Mouse (Mus musculus): Measurements from ENCODE around the gene Lsm7. TPM values are rescaled to one million over a fixed set of nuclear protein-coding genes. Genes with fewer than 3 reads are reported as not detected.

Gene Lsm7
- total RNA-seq (2021) = 10 to 100 TPM; 20.9 to 31.6 TPM

DNA sequence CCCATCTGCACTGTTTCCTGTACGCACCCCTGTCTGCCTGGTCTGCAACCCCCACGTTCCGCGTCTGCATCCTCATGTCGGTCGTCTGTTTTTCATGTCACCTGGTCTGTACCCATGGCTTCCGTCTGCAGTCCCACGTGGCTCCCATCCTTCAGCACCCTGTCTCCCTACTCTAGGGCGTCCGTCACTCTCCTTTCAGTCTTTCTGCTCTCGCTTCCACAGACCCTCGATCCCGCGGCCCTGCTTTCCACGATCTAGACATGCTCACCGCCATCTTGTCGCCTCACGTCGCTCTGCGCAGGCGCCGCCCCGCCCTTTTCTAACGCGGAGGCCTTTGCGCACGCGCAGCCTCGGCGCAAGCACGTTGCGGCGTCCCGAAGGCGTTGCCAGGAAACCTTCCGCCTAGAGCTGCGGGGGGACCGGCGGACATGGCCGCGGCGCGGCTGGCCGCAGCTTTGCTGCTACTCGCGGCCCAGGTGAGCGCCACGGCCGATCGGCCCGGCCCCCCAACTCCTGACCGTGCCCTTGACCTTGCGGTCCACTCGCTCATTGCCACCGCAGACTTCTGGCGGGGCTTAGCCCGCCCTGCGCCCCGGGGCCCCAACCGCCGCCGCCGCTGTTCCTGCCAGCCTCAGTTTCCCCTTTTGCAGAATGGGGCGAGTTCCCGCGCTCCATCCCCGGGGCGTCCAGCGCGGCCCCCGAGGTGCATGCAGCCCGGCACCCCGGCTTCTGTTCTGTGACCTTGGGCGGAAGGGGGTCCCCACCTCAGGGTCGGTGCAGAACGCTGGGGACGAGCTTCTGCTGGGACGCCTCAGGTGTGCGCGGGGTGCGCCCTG, at the start of gene Lsm7, which contains the start of gene Sppl2b:
TSS of gene Lsm7 (minus strand) at position 297 of the 836 bp plus-strand sequence.
TSS of gene Sppl2b (plus strand) at position 363 of the 836 bp plus-strand sequence.
- intact Hi-C loops (cut with DNase I) = no loop called here
- peak; percentile 93 for DNase-seq (ENCODE audit: low spot score)

DNA sequence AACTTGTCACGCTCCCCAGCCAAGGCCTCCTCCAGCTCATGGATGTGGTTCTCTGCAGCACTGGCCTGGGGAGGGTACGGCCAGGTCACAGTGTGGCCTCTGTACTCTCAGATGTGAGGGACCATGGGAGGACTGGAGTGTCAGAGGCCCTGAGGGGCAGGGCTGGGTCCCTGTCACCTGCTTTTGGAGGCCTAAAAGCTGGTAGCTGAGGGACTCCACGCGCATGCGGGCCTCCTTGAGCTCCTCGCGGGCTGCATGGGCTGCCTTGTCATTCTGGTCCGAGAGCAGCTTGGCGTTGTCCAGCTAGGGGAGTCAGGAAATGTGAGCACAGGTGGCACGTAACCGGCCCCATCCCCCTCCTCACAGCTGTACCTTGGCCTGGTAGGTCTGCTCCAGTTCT, 49.7 kb upstream of the Lsm7 start:
- no peak for DNase-seq (ENCODE audit: low spot score)
- intact Hi-C loops (cut with DNase I) = no loop called here

DNA sequence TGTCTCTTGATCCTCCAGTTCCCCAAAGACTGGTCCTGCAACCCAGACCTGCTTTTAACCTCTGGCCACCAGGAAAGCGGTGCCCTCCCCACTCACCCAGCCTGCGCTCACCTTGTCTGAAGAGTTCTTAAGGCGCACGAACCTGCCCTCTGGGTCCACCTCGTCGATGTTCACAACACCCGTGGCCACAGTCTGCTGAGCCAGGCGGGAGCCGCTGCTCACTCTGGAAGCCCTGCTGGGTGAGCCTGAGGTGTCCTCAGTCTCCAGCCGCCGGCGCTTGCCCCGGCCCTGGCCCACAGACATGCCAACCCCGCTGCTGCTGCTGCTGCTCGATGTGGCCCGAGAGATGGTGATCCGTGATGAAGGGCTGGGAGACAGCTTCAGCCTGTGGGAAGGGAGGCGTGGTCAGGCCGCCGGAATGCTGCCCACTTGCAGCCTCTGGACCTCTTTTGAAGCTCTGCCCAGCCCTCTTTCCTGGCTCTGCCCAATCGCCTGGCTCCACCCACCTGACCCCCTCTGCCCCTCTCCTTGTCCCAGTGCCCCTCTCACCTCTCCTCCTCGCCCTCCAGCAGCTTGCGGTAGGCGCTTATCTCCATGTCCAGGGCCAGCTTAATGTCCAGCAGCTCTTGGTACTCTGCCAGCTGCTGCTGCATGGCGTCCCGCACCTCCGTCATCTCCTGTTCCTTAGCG, 49.1 kb upstream of the Lsm7 start:
- no peak for DNase-seq (ENCODE audit: low spot score)
- intact Hi-C loops (cut with DNase I) = no loop called here

DNA sequence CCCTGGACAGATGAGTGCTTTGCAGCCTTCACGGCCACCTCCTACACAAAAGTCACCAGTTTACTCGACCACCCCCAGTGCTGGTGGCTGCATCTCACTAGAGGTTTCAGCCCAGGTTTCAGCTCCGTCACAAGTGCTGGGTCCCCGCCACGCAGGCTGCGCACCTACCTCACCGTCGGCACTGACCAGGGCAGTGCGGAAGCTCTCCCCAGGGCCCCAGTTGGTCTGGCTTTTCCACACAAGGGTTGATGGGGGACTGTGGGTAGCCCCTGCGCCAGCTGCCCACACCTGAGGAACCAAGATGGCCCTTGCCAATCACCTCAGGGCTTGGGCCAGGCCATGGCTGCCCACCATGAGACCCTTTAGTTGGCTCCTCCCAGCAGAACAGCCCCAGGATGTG, 48.3 kb upstream of the Lsm7 start:
- intact Hi-C loops (cut with DNase I) = loop anchor here (2.0 kb wide), 1 partner anchor 16 kb away; the partner anchor contains the start of gene Lmnb2
- DNase-seq (ENCODE audit: low spot score) = no peak

DNA sequence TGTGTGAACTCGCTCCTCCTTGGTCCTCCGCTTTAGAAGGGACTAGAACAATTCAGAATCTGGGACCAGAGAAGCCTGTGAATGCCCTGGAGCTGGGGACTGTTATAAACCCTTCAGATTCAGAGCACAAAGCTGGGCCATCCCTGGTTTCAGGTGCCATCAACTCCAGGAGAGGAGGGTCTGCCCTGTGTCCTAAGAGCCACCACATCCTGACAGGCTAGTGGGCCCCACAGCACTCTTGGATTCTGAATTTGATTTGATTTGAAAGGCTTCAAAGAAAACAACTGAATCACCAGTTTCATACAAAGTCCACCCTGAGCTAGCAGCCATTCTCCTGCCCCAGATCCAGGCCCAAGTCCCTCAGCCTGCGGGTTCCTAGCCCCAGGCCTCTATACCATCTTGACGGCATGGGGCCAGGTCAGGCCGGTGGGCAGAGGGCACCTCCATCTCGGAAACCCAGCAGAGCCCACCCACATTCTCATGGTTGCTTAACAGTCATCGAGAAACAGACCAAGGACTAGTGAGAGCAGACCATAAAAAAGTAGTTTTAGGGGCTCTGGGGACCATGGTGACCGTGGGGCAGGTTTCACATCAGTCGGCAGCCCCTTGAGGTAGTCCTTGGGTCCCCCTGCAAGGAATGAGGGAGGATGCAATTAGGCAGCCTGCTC, 47.4 kb upstream of the Lsm7 start:
- intact Hi-C loops (cut with DNase I) = loop anchor here (2.0 kb wide), 1 partner anchor 16 kb away; the partner anchor contains the start of gene Lmnb2
- no peak for DNase-seq (ENCODE audit: low spot score)

DNA sequence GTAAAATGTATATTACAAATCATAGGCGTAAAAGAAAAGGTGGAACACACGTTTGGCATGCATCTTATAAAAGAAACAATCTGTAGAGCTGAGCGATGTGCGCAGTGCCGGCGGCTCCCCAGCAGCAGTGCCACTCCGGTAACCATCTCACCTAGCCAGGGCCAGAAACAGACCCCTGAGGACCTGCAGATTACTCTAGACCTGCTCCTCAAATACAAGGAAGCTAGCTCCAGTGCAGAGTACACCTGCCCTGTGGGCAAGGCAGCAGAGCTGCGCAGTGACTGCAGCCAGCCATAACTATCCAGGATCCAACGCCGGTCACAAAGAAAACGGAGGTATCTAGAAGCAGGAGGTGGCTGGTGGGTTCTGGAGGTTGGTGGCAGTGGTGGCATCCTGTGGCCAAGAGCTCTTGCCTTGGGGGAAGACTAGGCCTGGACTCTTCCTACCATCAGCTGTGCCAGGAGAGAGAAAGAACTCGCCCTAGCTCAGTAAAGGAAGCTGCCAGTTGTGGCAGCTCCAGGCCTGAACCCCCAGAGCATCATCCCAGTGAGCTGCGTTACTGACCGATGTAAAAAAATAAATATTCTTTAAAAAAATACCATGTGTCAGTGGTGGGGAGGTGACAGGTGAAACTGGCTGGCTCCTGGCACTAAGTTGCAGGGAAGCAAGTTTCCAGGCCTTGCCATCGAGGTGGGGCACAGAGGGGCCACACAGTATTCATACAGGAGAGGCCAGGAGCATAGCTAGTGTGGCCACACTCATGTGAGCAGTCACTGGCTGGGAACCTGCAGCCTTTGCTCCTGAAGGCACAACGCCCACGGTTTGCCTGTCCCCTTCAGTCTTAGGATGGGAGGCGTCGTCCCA, 46.6 kb upstream of the Lsm7 start:
- intact Hi-C loops (cut with DNase I) = loop anchor here (2.0 kb wide), 1 partner anchor 17 kb away; the partner anchor contains the start of gene Lmnb2
- no peak for DNase-seq (ENCODE audit: low spot score)

DNA sequence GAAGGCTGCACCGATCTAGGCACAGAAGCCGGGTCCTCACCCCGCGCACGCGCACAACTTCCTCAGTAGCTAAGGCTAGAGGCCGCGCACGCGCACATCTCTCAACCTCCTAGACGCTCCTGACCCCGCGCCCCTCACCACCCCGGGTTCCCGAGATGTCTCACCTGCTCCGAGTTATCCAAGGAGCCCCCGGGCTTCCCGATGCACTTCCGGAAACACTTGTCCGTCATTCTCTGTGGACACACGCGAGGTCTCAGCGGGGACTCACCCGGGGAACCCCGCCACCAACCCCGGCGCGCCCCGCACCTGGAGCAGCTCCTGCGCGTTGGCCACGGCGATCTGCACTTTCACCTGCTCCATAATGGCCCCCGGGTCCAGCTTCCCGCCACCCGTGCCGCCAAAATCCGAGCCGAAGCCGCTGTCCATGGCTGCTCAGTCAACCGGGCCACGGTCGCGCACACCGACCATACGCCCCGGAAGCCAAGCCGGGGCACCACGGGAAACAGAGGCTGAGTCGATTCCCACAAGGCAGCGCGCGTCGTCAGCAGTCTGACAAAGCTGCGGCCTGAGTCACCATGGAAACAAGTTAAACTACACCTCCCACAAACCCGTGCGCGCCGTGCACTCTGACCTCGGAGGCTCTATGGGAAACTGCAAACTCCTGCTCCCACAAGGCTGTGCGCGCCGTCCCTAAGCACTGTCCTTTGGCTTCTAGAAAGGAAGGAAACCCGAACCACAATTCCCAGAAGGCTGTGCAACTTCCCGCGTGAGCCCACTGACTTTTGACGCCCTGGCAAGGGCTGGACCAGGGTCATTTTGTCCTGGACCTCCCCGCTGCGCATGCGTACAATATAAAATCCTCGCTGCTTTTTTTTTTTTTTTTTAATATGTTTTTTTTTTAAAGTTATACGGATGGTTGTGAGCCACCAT, 45.6 kb upstream of the Lsm7 start, which contains the start of gene Timm13:
TSS of gene Timm13 (minus strand) at position 652 of the 930 bp plus-strand sequence.
- peak; percentile 99 for DNase-seq (ENCODE audit: low spot score)
- intact Hi-C loops (cut with DNase I) = no loop called here

DNA sequence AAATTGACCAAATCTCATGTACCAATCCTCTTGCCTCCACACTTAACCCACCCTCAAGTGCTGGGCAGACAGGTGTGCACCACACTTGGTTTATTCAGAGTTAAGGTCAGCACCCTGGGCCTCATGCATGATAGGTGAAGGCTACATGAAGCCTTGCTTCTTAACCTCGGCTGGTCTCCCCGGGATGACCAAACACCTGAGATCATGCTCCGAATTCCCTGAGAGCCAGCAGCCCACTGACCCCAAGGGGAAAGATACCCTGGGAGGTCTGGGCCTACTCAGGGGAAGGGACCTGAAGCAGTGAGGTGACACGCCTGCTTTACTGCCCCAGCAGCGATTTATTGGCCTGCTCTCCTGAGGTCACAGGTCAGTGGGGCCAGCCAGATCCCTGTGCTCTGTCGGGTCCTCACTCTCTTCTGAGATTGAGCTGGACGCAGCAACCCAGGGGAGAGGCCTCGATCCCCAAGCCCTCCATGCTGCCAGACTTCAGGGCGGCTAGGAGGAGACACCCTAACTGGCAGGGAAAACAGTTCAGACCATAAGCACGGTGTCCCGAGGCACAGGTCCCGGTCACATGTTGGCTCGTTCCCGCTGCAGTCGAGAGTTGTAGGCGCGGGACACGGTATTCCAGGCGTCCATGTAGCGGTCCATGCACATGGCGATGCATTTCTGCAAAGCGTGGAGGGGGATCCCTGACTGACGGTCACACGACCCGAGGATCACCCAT, 44.7 kb upstream of the Lsm7 start:
- no peak for DNase-seq (ENCODE audit: low spot score)
- intact Hi-C loops (cut with DNase I) = loop anchor here (5.0 kb wide), 1 partner anchor 593 kb away; no protein-coding TSS in a partner anchor

DNA sequence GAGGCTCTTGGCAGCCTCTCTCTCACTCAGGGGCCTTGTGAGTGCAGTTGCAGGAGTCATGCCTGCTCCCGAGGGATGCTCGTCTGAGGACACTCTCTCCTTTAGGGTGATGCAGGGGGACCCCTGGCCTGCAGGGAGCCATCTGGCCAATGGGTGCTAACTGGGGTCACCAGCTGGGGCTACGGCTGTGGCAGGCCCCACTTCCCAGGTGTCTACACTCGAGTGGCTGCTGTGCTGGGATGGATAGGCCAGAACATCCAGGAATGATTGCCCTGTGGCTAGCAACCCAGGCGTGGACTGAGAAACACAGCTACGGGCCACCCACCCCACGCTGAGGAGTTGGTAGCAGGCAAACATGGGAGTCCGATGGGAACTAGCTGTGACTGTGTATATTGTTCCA, 44.1 kb upstream of the Lsm7 start:
- intact Hi-C loops (cut with DNase I) = loop anchor here (5.0 kb wide), 1 partner anchor 593 kb away; no protein-coding TSS in a partner anchor
- no peak for DNase-seq (ENCODE audit: low spot score)

DNA sequence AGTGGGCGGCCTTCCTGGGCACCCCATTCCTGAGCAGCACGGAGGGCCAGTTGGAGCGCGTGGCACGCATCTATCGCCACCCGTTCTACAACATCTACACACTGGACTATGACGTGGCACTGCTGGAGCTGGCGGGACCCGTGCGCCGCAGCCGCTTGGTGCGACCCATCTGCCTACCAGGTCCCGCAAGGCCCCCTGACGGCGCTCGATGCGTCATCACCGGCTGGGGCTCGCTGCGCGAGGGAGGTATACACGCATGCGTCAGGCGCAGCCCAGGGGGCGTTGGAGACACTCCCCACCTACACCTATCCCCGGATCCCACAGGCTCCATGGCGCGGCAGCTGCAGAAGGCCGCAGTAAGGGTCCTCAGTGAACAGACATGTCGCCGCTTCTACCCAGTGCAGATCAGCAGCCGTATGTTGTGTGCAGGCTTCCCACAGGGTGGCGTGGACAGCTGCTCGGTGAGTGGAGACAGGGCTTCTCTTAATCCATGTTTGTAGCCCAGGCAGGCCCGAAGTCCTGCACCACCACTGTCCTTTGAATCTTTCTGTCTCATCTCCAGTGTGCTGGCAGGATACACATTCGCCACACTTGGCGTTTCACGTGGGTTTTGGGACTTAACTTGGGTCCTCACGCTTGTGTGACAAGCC, 43.0 kb upstream of the Lsm7 start:
- intact Hi-C loops (cut with DNase I) = loop anchor here (5.0 kb wide), 1 partner anchor 594 kb away; no protein-coding TSS in a partner anchor
- no peak for DNase-seq (ENCODE audit: low spot score)

DNA sequence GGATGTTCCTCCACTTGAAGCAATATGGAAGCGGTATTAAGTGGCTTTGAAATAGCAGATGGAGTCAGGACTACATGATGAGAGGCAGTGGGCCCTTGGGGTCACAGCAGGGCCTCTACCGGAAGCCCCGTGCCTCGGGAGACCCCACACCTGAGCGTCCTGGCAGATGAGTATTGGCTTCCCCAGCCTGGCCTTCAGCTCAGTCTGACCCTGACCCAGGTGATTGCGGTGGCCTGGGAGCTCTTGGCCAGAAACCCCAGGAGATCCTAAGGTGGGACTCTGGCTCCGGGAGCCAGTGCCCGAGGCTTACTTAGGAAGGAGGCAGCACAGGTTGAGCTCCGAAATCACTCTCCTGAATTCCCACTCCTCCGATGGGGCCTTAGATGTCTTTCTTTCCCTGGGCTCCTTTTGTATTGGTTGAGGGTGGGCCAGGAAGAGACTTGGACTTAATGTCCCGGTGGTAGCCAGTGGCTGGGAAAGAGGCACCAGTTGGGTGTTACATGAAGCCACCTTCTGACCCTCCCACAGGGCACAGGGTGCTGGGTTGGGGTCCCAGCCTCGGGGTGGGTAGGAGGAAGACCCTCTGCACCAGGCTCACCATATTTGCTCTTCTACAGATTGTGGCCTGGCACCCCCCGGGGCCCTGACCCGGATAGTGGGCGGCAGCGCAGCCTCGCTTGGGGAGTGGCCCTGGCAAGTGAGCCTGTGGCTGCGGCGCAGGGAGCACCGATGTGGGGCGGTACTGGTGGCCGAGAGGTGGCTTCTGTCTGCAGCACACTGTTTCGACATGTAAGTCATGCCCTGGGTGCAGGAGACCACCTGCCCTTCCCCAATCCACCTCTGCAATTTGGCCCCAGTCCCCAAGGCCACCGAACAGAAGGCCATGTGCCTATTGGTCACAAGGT, 41.8 kb upstream of the Lsm7 start:
- no peak for DNase-seq (ENCODE audit: low spot score)
- intact Hi-C loops (cut with DNase I) = loop anchor here (5.0 kb wide), 1 partner anchor 595 kb away; no protein-coding TSS in a partner anchor

DNA sequence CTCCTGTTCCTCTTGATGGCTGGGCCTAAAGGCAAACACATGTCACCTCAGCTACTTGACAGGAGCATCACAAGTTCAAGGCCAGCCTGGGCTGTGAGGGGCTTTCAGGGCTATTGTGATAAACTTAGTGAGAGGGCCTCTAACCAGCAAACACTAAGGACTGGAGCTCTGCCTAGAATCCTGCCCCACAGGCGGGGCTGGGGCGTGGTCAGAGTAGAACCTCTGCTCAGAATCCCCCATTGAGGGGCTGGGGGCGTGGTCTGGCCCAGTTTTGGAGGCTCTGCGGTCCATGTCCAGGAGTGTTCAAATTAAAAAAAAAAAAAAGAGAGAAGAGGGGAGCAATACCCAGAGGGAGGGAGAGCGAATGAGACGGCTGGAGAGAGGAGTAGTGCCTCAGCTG, 40.7 kb upstream of the Lsm7 start:
- intact Hi-C loops (cut with DNase I) = loop anchor here (5.0 kb wide), 1 partner anchor 597 kb away; no protein-coding TSS in a partner anchor
- no peak for DNase-seq (ENCODE audit: low spot score)

DNA sequence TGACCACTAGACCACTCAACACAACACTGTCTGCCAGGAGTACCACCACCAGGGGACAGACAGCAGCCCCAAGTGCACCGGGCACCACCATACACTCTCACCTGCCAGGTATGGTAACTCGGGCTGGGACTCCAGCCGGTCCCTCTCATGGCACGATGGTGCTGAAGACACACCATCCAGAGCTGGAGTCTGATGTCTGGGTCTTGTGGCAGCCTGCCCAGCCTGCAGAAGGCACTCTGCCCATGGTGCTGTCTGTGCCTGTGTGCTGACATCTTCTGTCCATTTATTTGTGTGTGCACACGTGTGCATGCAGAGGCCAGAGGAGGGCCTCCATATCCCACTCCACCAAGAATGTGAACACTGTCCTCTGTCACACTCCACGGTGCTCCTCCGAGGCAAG, 40.1 kb upstream of the Lsm7 start:
- no peak for DNase-seq (ENCODE audit: low spot score)
- intact Hi-C loops (cut with DNase I) = loop anchor here (5.0 kb wide), 1 partner anchor 597 kb away; no protein-coding TSS in a partner anchor

DNA sequence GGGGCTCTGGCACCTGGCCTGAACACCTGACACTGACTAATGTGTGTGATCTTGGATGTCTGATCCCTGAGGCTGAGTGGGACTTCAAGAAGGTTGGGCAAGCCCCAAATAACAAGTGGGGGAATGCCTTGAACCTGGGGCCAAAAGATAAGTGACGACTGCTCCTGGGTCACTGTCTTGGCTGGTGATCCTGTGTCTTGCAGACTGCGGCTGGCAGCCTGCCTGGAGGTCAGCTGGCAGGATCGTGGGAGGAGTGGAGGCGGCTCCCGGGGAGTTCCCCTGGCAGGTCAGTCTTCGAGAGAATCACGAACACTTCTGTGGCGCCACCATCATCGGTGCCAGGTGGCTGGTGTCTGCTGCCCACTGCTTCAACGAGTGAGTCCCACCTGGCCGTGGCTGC, 32.2 kb upstream of the Lsm7 start:
- peak; percentile 44 for DNase-seq (ENCODE audit: low spot score)
- intact Hi-C loops (cut with DNase I) = no loop called here

DNA sequence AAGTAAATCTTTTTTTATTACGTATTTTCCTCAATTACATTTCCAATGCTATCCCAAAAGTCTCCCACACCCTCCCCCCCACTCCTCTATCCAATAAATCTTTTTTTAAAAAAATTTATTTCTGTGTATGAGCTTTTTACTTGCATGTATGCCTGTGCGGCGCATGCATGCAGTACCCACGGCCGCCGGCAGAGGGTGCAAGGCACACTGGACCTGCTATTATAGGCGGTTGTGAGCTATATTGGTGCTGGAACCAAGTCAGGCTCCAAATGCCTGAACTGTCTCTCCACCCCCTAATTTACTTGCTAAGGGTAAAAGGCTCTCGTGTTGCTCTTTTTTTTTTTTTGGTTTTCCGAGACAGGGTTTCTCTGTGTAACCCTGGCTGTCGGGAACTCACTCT, 26.3 kb upstream of the Lsm7 start:
- intact Hi-C loops (cut with DNase I) = loop anchor here (2.0 kb wide), 1 partner anchor 114 kb away; no protein-coding TSS in a partner anchor
- DNase-seq (ENCODE audit: low spot score) = no peak

DNA sequence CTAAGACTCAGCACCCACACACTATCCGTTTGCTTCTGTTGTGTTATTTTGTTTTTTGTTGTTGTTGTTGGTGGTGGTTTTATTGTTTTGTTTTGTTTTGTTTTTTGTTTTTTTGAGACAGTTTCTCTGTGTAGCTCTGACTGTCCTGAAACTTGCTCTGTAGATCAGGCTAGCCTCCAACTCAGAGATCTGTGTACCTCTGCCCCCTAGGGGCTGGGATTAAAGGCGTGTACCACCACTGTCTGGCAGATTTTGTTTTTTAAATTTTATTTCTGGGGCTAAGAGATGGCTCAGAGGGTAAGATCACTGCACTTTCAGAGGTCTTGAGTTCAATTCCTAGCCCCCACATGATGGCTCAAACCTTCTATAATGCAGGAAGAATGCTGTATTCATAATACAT, 25.9 kb upstream of the Lsm7 start:
- DNase-seq (ENCODE audit: low spot score) = no peak

More for the DNA sequence above, 25.9 kb upstream of the Lsm7 start:
- intact Hi-C loops (cut with DNase I) = loop anchor here (1.0 to 2.0 kb wide), 2 partner anchors 59 to 114 kb away; no protein-coding TSS in a partner anchor
